Mouse (Mus musculus): ENCODE data around the gene Tmem121.

DNA sequence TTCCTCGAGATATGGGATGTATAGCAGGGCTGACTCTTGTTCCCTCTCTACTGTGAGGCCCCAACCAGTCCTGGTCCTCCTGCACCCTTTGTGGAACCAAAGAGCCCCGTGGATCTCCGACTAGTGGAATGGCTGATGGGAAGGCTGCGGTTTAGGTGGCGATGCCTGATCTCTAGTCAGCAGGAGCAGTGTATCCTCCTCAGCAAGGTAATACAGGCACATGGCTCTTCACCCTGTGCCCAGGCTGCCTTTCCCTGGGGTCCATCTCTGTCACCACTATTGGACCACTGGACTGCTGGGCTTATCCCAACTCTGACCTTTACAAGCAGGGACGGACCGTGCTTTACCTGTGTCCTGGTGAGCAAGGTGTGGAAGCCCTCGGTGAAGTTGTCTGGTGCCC, 28.2 kb upstream of the Tmem121 start:
- TF ChIP-seq CTCF (IDR thresholded peaks at IDR 0.05) (no peak), EP300 (IDR thresholded peaks at IDR 0.05) (no peak)
